Mouse (Mus musculus): ENCODE data around the gene Lamc1.

Lamc1 gene

DNA sequence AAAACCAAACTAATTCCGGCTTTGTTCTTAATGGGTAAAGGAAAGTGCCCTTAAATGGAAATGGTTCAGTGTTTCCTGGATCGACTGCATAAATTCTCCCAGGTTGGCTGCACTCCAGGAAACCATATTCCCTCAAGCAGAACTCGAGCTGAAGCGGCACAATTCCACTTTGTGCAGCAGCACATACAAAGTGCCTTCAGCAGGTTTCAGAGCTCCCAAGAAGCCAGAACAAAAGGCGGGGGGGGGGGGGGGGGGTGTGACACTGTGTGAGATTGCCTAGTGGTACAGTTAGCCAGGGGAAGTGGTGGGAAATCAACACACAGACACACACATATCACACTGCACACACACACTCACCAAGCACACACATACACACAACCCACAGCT is 140.7 kb downstream of the Lamc1 start:
- DNase-seq (ENCODE audit: low spot score in 2 of 2) = no peak

GRCm38 (mm10) chr1:153191237-153191942 is 141.2 kb downstream of the Lamc1 start:
- DNase-seq (ENCODE audit: low spot score in 2 of 2) = no peak

- no peak for DNase-seq (ENCODE audit: low spot score in 2 of 2)
Measured at GRCm38 (mm10) chr1:153188081-153188480, 144.5 kb downstream of the Lamc1 start.

DNA sequence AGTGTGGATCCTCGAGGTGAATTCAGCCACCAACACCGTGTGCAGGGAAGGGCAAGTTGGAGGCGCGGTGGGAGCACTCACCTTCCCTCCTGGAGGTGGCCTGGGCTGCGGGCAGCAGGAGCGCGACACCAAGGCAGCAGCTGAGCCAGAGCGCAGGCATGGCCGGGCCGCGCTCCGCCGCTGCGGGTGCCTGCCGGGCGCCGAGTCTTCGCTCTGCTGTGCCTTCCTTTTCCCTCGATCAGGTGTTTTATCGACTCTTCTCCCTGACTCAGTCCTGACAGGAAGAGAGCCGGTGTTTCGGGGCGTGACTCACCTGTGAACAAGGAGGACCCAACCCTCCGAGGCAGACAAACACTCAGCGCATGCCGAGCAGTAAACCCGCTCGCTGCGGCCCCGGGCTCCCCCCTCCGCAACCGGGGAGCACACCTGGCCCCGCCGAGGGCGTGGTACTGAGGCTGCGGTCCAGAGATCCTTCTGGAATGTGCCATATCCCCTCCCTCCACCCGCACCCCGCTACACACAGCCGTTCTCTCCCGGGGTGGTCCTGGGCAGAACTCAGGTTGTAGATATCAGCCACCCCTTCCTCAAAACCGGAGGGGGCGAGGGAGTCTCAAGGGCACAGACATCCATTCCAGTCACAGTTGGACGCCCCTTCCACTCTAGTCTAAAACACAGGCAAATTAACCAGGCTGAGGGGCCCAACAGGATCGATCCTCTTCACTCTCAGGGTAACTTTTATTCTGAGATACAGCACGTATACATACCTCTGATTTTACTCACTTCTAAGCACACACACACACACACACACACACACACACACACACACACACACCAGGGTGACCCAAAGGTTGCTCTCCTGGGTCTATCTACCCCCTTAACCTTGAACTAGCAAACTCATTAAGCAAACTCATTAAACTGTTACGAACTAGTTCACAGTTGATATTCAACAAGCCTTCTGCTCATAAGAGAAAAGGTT is 146.5 kb downstream of the Lamc1 start, which contains the start of gene Lamc2:
TSS of gene Lamc2 (minus strand) at position 620 of the 976 bp plus-strand sequence.
- peak; percentile 49 to 61 for DNase-seq (ENCODE audit: low spot score in 2 of 2)

- no peak for DNase-seq (ENCODE audit: low spot score in 2 of 2)
Measured at GRCm38 (mm10) chr1:153180586-153181289, 151.8 kb downstream of the Lamc1 start.

GRCm38 (mm10) chr1:153180160-153180559 is 152.4 kb downstream of the Lamc1 start:
- no peak for DNase-seq (ENCODE audit: low spot score in 2 of 2)

GRCm38 (mm10) chr1:153174801-153175200 is 157.8 kb downstream of the Lamc1 start:
- peak; percentile 70 to 77 for DNase-seq (ENCODE audit: low spot score in 2 of 2)

- DNase-seq (ENCODE audit: low spot score in 2 of 2) = peak in 1 of 2 experiments; percentile 51
Measured at GRCm38 (mm10) chr1:153173276-153173675, 159.3 kb downstream of the Lamc1 start.

DNA sequence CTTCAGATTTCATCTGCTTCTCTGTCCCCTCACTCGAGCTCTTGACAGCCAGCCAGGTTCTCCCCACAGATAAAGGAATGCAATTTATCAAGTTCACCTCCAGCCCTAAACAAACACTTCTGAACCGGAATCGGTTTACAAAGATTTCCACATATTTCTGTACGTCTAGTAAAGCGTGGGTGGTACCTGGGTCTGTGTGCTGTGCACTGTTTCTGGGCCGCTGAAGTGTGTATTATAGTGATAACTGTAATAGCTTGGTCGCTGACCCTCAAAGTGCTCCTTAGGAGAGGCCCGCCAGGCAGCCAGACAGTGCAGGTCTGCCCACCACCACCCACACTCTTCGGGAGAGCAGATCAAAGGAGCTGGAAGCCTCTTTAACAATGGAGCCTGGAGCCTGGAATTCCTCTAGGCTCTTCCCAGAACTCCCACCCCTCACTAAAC is 160.3 kb downstream of the Lamc1 start:
- no peak for DNase-seq (ENCODE audit: low spot score in 2 of 2)

DNA sequence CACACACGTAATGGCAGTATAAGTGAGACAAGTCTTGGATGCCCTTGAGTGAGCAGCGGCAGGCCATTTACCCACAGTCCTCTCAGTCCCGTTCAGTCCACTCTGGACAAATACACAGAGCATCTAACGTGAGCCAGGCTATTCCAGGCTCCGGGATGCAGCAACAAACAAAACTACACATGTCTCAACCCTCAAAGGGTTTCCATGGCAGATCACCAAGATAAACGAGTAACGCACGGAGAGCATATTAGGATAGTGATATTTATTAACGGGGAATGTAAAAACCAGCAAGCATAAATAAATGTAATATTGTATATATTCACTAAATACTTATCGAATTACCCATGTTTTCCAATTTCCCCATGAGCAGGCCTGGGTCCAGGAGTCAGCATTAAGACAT is 161.6 kb downstream of the Lamc1 start:
- DNase-seq (ENCODE audit: low spot score in 2 of 2) = no peak

Data from urinary bladder, postnatal 36 days (tissue).